Mouse (Mus musculus): ENCODE measurements at regions not wholly inside any gene's neighbourhood (a gene's known extent, or its start where the extent isn't known, plus 50 kb on each side); places are given as distances from the start of the nearest gene placed in this dataset.
A peak's percentile ranks its signal among the peaks of the same experiment; 100 is the strongest.
"Not testable (repeated sequence)": the region's sequence is repeated elsewhere in the genome, so short reads cannot be mapped to it uniquely, and the experiment has no call there.

GRCm38 (mm10) chr1:105463819-105464614 is 107.5 kb upstream of the Rnf152 start:
- Histone ChIP-seq H3K27me3 (replicated peaks; ENCODE audit: control insufficient read depth, insufficient read depth, low read length) (no peaks in the 10 kb centered on the region), H3K4me2 (ENCODE audit: low read depth, low read length) (no peak overlapping the region), H3K36me3 (ENCODE audit: control insufficient read depth, insufficient read depth, low read length) (no peaks in the 10 kb centered on the region), H3K9me3 (ENCODE audit: control insufficient read depth, low read length) (no peaks in the 10 kb centered on the region), H3K4me3 (ENCODE audit: low read depth, low read length) (no peak overlapping the region), H3K4me1 (ENCODE audit: control insufficient read depth, insufficient read depth, low read length) (no peaks in the 10 kb centered on the region), H3K27ac (replicated peaks; ENCODE audit: low read depth, low read length) (no peak overlapping the region), H3K9ac (ENCODE audit: low read depth, low read length) (no peak overlapping the region)
- no peak for ATAC-seq (ENCODE audit: low read depth)
- no peak for DNase-seq (ENCODE audit: low spot score)
- WGBS: 91% methylated on average over 2 of the region's 2 CpGs

GRCm38 (mm10) chr1:105462695-105463094 is 106.2 kb upstream of the Rnf152 start:
- Histone ChIP-seq H3K9me3 (ENCODE audit: control insufficient read depth, low read length) (no peaks in the 10 kb centered on the region), H3K36me3 (ENCODE audit: control insufficient read depth, insufficient read depth, low read length) (no peaks in the 10 kb centered on the region), H3K27me3 (replicated peaks; ENCODE audit: control insufficient read depth, insufficient read depth, low read length) (no peaks in the 10 kb centered on the region), H3K4me1 (ENCODE audit: control insufficient read depth, insufficient read depth, low read length) (no peaks in the 10 kb centered on the region), H3K4me2 (ENCODE audit: low read depth, low read length) (no peak overlapping the region), H3K9ac (ENCODE audit: low read depth, low read length) (no peak overlapping the region), H3K4me3 (ENCODE audit: low read depth, low read length) (no peak overlapping the region), H3K27ac (replicated peaks; ENCODE audit: low read depth, low read length) (no peak overlapping the region)
- 76% methylated on average over 1 of the region's 1 CpGs for WGBS
- DNase-seq (ENCODE audit: low spot score): no peak
- ATAC-seq (ENCODE audit: low read depth): no peak

- H3K9ac ChIP-seq (ENCODE audit: low read depth, low read length); H3K9me3 ChIP-seq (ENCODE audit: control insufficient read depth, low read length); H3K4me3 ChIP-seq (ENCODE audit: low read depth, low read length); H3K4me2 ChIP-seq (ENCODE audit: low read depth, low read length); H3K27ac ChIP-seq (replicated peaks; ENCODE audit: low read depth, low read length); H3K36me3 ChIP-seq (ENCODE audit: control insufficient read depth, insufficient read depth, low read length); DNase-seq (ENCODE audit: low spot score); ATAC-seq (ENCODE audit: low read depth); H3K27me3 ChIP-seq (replicated peaks; ENCODE audit: control insufficient read depth, insufficient read depth, low read length); H3K4me1 ChIP-seq (ENCODE audit: control insufficient read depth, insufficient read depth, low read length): not testable (repeated sequence)
- 97% methylated on average over 13 of the region's 13 CpGs for WGBS
Observed at GRCm38 (mm10) chr1:105455783-105456182, 99.3 kb upstream of the Rnf152 start.

- Histone ChIP-seq H3K9ac (ENCODE audit: low read depth, low read length) (no peak overlapping the region), H3K4me3 (ENCODE audit: low read depth, low read length) (no peak overlapping the region), H3K27me3 (replicated peaks; ENCODE audit: control insufficient read depth, insufficient read depth, low read length) (no peaks in the 10 kb centered on the region), H3K4me2 (ENCODE audit: low read depth, low read length) (no peak overlapping the region), H3K36me3 (ENCODE audit: control insufficient read depth, insufficient read depth, low read length) (no peaks in the 10 kb centered on the region), H3K4me1 (ENCODE audit: control insufficient read depth, insufficient read depth, low read length) (no peaks in the 10 kb centered on the region), H3K9me3 (ENCODE audit: control insufficient read depth, low read length) (0 out of 2 replicates have a peak, but pooled peaks cover 5% of the 10 kb centered on the region), H3K27ac (replicated peaks; ENCODE audit: low read depth, low read length) (no peak overlapping the region)
- DNase-seq (ENCODE audit: low spot score): no peak
- 76% methylated on average over 1 of the region's 1 CpGs for WGBS
- 0 out of 2 replicates have a peak, but pooled peaks have one; percentile 33 for ATAC-seq (ENCODE audit: low read depth)
Observed at GRCm38 (mm10) chr1:105454687-105455086, 98.2 kb upstream of the Rnf152 start.

- Histone ChIP-seq H3K27ac (replicated peaks; ENCODE audit: low read depth, low read length) (no peak overlapping the region), H3K4me2 (ENCODE audit: low read depth, low read length) (no peak overlapping the region), H3K27me3 (replicated peaks; ENCODE audit: control insufficient read depth, insufficient read depth, low read length) (no peaks in the 10 kb centered on the region), H3K4me3 (ENCODE audit: low read depth, low read length) (no peak overlapping the region), H3K4me1 (ENCODE audit: control insufficient read depth, insufficient read depth, low read length) (no peaks in the 10 kb centered on the region), H3K36me3 (ENCODE audit: control insufficient read depth, insufficient read depth, low read length) (no peaks in the 10 kb centered on the region), H3K9ac (ENCODE audit: low read depth, low read length) (no peak overlapping the region), H3K9me3 (ENCODE audit: control insufficient read depth, low read length) (0 out of 2 replicates have a peak, but pooled peaks cover 3% of the 10 kb centered on the region)
- DNase-seq (ENCODE audit: low spot score) (no peak), ATAC-seq (ENCODE audit: low read depth) (no peak)
- 63% methylated on average over 1 of the region's 1 CpGs for WGBS
Observed at GRCm38 (mm10) chr1:105446212-105446611, 89.7 kb upstream of the Rnf152 start.

- 89% methylated on average over 5 of the region's 5 CpGs for WGBS
- no peak for DNase-seq (ENCODE audit: low spot score)
- Histone ChIP-seq H3K4me1 (ENCODE audit: control insufficient read depth, insufficient read depth, low read length) (no peaks in the 10 kb centered on the region), H3K4me2 (ENCODE audit: low read depth, low read length) (no peak overlapping the region), H3K27ac (replicated peaks; ENCODE audit: low read depth, low read length) (no peak overlapping the region), H3K9me3 (ENCODE audit: control insufficient read depth, low read length) (no peaks in the 10 kb centered on the region), H3K9ac (ENCODE audit: low read depth, low read length) (no peak overlapping the region), H3K4me3 (ENCODE audit: low read depth, low read length) (no peak overlapping the region), H3K36me3 (ENCODE audit: control insufficient read depth, insufficient read depth, low read length) (no peaks in the 10 kb centered on the region), H3K27me3 (replicated peaks; ENCODE audit: control insufficient read depth, insufficient read depth, low read length) (no peaks in the 10 kb centered on the region)
- ATAC-seq (ENCODE audit: low read depth): no peak
Observed at GRCm38 (mm10) chr1:105443546-105443945, 87.0 kb upstream of the Rnf152 start.

- H3K36me3 ChIP-seq (ENCODE audit: control insufficient read depth, insufficient read depth, low read length): no peaks in the 10 kb centered on the region
- H3K4me1 ChIP-seq (ENCODE audit: control insufficient read depth, insufficient read depth, low read length): no peaks in the 10 kb centered on the region
- ATAC-seq (ENCODE audit: low read depth): no peak
- no peak overlapping the region for H3K4me3 ChIP-seq (ENCODE audit: low read depth, low read length)
- H3K9me3 ChIP-seq (ENCODE audit: control insufficient read depth, low read length): no peaks in the 10 kb centered on the region
- no peaks in the 10 kb centered on the region for H3K27me3 ChIP-seq (replicated peaks; ENCODE audit: control insufficient read depth, insufficient read depth, low read length)
- no peak overlapping the region for H3K27ac ChIP-seq (replicated peaks; ENCODE audit: low read depth, low read length)
- DNase-seq (ENCODE audit: low spot score): no peak
- H3K4me2 ChIP-seq (ENCODE audit: low read depth, low read length): no peak overlapping the region
- WGBS: 61% methylated on average over 3 of the region's 3 CpGs
- H3K9ac ChIP-seq (ENCODE audit: low read depth, low read length): no peak overlapping the region
Observed at GRCm38 (mm10) chr1:105440296-105440695, 83.8 kb upstream of the Rnf152 start.

GRCm38 (mm10) chr1:105434631-105435403 is 78.3 kb upstream of the Rnf152 start:
- Histone ChIP-seq H3K9ac (ENCODE audit: low read depth, low read length) (no peak overlapping the region), H3K9me3 (ENCODE audit: control insufficient read depth, low read length) (no peaks in the 10 kb centered on the region), H3K27ac (replicated peaks; ENCODE audit: low read depth, low read length) (no peak overlapping the region), H3K27me3 (replicated peaks; ENCODE audit: control insufficient read depth, insufficient read depth, low read length) (no peaks in the 10 kb centered on the region), H3K4me3 (ENCODE audit: low read depth, low read length) (no peak overlapping the region), H3K36me3 (ENCODE audit: control insufficient read depth, insufficient read depth, low read length) (no peaks in the 10 kb centered on the region), H3K4me2 (ENCODE audit: low read depth, low read length) (no peak overlapping the region), H3K4me1 (ENCODE audit: control insufficient read depth, insufficient read depth, low read length) (no peaks in the 10 kb centered on the region)
- WGBS: 50% methylated on average over 8 of the region's 8 CpGs
- ATAC-seq (ENCODE audit: low read depth): no peak
- DNase-seq (ENCODE audit: low spot score): no peak

Measured in embryonic facial prominence, embryonic 14.5 days (tissue).